Mouse (Mus musculus): ENCODE measurements around the gene Eif2b3.

Eif2b3 gene

GRCm38 (mm10) chr4:117122209-117122608 is 103.0 kb downstream of the Eif2b3 start:
- no peak for DNase-seq (ENCODE audit: low read depth, low spot score)

- DNase-seq (ENCODE audit: low read depth, low spot score) = no peak
These were observed 104.5 kb downstream of the Eif2b3 start for GRCm38 (mm10) chr4:117123546-117124217.

DNA sequence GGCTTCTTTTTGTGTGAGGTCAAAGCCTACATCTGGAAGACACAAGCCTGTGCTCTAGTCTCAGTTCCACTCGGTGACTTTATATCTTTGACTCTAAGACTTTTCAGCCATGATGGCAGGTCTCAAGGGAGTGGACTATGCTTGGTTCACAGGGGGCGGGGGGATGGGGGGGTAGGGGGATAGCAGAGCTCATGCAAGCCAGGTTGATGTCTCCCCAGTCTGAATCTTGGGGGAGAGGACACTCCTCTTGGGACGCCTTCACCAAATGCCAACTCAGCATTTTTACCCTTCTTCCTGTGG is 105.0 kb downstream of the Eif2b3 start:
- DNase-seq (ENCODE audit: low read depth, low spot score) = no peak

DNA sequence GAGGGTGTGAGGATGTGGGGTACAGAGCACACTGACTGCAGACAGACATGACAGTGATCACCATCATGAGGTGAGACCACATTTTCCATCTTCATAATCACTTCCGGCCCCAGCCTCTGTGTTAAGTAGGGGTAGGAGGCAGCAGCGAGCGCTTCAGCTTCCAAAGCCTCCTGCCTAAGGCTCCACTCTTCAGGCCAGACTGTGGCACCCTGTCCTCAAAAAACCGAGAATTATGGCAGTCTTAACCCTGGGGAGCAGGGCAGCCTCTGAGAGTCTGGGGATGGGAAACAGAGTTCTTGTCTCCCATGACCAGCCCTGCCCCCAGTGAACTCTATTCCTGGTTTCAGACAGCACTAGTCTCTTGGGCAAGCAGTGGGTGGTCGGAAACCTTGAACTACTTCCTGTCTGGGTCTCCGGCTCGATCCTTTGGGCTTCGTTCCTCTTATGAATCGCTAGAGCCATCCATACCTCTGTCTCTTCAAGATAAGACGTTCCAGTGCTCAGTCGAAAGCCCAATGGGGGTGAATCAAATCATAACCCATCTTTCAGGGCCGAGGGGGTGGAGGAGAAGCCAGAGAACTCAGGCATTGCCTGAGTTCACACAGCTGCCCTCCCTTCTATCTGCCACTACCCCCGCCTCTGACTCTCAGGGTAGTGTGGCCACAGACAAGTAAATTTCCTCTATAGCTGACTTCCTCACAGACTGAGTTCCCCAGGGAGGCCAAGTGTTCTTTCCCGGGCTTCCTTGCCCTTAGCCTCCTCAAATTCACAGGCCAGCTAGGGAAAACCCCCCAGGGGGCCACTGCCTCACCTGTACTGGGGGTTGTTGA is 105.5 kb downstream of the Eif2b3 start:
- peak; percentile 85 for DNase-seq (ENCODE audit: low read depth, low spot score)

DNA sequence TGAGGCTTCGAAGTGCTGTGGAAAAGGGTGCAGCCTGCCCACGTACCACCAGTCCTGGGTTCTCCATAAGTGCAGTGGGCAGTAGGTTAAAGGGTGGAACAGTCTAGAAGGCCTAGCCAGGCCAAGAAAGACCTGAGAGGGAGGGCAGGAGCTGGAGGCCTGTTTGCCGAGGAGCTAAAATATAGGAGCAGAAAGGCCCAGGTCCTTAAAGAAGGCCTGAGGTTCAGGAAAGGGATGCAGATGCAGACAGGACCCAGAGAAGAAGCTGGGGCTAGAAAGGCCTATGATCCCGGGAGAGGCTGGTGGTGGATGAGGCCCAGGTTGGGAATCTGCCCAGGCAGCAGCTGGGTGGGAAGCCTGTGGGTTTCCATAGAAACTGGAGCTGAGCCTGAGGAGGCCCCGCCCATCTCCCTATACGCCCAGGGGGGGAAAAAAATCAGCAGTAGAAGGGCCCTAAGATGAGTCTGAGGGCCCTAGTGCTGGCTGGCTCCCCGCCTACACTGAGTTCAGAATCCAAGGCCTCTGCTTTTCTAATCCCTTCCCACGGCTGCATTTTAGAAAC is 106.2 kb downstream of the Eif2b3 start, which contains the start of gene Btbd19:
Gene Btbd19, minus strand, starts transcription at position 378 of the 562 bp plus-strand sequence.
- DNase-seq (ENCODE audit: low read depth, low spot score) = no peak

GRCm38 (mm10) chr4:117125910-117126674 is 106.9 kb downstream of the Eif2b3 start:
- no peak for DNase-seq (ENCODE audit: low read depth, low spot score)

GRCm38 (mm10) chr4:117126675-117127290 is 107.6 kb downstream of the Eif2b3 start, which contains the start of gene Tctex1d4:
Gene Tctex1d4 (plus strand): TSS chr4:117126794.
- no peak for DNase-seq (ENCODE audit: low read depth, low spot score)

DNA sequence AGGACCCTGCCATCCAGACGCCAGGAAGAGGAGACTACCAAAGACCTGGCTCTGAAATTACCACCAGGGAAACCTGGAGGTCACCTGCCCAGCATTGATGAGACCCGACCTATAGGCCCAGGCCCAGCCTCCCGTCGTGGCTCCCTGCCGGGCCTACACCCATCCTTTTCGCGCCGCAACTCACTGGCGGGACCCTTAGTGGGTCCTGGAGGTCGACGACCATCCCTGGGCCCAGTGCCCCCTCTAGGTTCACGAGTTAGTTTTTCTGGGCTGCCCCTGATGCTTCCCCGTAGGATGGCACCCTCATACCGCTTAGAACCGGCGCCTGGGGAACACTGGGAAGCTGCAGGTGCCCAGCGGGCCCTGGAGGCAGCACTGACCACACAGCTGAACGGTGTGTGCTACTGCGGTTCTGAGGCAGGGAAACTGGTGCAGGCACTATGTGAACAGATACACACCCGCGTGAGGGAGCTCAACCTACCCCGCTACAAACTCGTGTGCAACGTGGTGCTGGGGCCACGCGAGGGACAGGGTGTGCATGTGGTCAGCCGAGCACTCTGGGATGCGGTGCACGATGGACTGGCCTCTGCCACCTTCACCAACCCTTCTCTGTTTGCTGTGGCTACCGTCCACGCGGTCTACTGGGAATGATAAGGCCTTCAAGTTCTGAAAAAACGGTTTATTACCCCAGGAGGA is 108.9 kb downstream of the Eif2b3 start:
- DNase-seq (ENCODE audit: low read depth, low spot score) = no peak

- no peak for DNase-seq (ENCODE audit: low read depth, low spot score)
These were observed 111.6 kb downstream of the Eif2b3 start for GRCm38 (mm10) chr4:117130790-117131189.

- DNase-seq (ENCODE audit: low read depth, low spot score) = no peak
These were observed 112.0 kb downstream of the Eif2b3 start for GRCm38 (mm10) chr4:117131198-117131597.

DNA sequence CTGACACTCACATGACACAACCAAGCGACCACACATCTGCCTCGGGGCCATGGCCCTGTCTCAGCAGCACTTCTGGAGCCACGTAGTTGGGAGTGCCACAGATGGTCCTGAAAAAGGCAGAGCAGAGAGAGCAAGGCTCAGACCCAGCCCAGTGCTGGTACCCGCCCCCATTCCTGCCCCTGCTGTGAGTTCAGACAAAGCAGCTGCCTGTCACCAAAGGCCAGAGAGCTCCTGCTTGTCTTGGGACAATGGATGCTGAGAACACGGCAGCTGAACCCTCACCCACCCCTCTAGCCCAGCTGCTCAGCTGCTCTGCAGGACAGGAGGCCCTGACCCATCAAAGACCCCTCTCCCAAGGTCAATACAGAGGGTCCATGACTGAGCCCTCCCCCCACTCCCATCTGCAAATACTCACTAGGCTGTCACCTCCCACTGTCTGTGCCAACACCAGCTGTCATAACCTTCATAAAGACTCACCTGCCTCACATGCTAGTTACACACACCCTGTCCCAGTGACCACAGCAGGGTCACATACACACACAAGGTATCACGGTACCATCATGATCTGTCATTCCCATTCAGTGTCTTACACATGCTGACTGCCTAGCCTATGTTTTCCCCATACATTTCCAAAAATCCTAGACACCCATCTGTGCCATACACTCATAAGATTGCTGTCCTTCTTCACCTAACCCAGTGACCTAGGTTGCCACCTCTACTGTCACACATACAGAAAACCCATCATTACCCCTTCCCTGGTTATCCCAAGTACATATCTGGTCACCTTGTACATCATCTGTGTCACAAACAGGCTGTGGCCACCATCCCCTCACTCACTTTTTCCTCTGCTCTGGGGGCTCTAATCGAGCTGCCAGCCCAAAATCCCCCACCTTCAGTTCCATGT is 112.9 kb downstream of the Eif2b3 start:
- no peak for DNase-seq (ENCODE audit: low read depth, low spot score)

GRCm38 (mm10) chr4:117132794-117133143 is 113.6 kb downstream of the Eif2b3 start:
- no peak for DNase-seq (ENCODE audit: low read depth, low spot score)

DNA sequence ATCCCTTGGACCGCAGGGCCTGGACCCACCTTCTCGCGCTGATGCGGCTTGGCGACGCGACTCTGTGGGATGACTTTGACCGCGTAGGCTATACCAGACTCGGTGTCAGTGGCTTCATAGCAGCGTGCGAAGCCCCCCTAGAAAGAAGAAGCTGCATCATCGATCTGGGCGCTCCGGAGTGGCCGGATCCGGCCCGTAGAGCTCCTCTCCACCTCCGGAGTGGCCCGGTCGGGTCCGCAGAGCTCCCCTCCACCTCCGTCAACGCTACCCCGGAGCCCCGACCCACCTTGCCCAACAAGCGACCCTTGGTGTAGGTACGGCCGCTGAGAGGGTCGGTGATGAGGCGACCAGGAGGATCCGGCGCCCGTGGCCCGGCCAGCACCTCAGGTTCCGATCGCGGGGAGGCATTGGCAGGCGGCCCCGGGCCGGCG is 114.2 kb downstream of the Eif2b3 start:
- DNase-seq (ENCODE audit: low read depth, low spot score) = no peak

- DNase-seq (ENCODE audit: low read depth, low spot score) = peak; percentile 98
These were observed 114.8 kb downstream of the Eif2b3 start, which contains the start of gene Plk3 for GRCm38 (mm10) chr4:117133817-117134600. Gene Plk3 (minus strand): TSS chr4:117133963.

DNA sequence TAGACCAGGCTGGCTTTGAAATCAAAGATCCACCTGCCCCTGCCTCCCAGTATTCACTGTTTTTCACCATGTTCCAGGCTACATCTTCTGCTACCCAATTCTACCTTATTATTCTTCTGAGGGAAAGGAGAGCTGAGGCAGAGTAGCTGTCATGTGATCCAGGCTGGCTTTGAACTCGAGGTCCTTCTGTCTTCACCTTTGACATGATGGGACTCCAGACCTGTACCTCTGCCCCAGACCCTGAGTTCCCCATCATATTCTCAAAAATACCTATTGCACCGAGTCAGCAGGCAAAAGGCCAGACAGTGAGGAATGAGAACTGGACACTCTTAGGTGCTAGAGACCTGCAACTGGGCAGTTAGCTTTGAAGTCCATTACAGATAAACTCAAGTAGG is 115.4 kb downstream of the Eif2b3 start:
- no peak for DNase-seq (ENCODE audit: low read depth, low spot score)

- DNase-seq (ENCODE audit: low read depth, low spot score) = no peak
These were observed 116.8 kb downstream of the Eif2b3 start for GRCm38 (mm10) chr4:117136034-117136433.

Data from A20 (cell line).